ENCODE assay signal across 14 mouse cellular contexts in genomic region chr6:85843677-85844458, GRCm38 (mm10). TPM values are rescaled to one million over a fixed set of nuclear protein-coding genes. Genes with fewer than 3 reads are reported as not detected.
"Had no signal": no experiment of that assay in that cellular context is flagged by ENCODE, and none has a peak within 500 bp of the region (broad histone marks: within the 10 kb centered on the region; RNA-seq: fewer than 3 reads in every experiment).

No protein-coding gene starts in this region.

RNA-seq across cellular contexts. Expression of gene Nat8, which starts 12.0 kb away (rescaled TPM):
- polyA plus RNA-seq: limb, embryonic 11.5 days; liver, embryonic 11.5 days; liver, postnatal 0 days; lung, embryonic 14.5 days; lung, postnatal 0 days; macrophage; midbrain, embryonic 10.5 days; midbrain, embryonic 13.5 days; neural tube, embryonic 11.5 days; neural tube, embryonic 14.5 days had no signal

RNA-seq across cellular contexts. Expression of gene Nat8f5, which starts 23.1 kb away (rescaled TPM):
- polyA plus RNA-seq: limb, embryonic 11.5 days; limb, embryonic 14.5 days; liver, embryonic 11.5 days; liver, embryonic 14.5 days; liver, postnatal 0 days; lung, embryonic 14.5 days; lung, postnatal 0 days; macrophage; midbrain, embryonic 10.5 days; neural tube, embryonic 11.5 days; neural tube, embryonic 14.5 days; stomach, embryonic 16.5 days had no signal

RNA-seq across cellular contexts. Expression of gene Nat8f6, which starts 23.1 kb away (rescaled TPM):
- polyA plus RNA-seq: limb, embryonic 11.5 days; liver, embryonic 11.5 days; liver, embryonic 14.5 days; liver, postnatal 0 days; lung, embryonic 14.5 days; lung, postnatal 0 days; macrophage; midbrain, embryonic 10.5 days; midbrain, embryonic 13.5 days; midbrain, embryonic 16.5 days; neural tube, embryonic 11.5 days; neural tube, embryonic 14.5 days; stomach, embryonic 16.5 days had no signal

RNA-seq across cellular contexts. Expression of gene Nat8f2, which starts 25.1 kb away (rescaled TPM):
- polyA plus RNA-seq: limb, embryonic 11.5 days; limb, embryonic 14.5 days; liver, embryonic 11.5 days; liver, embryonic 14.5 days; lung, embryonic 14.5 days; lung, postnatal 0 days; macrophage; midbrain, embryonic 10.5 days; midbrain, embryonic 13.5 days; neural tube, embryonic 11.5 days; neural tube, embryonic 14.5 days had no signal
